Mouse (Mus musculus): ENCODE measurements around the gene A730061H03Rik. TPM values are rescaled to one million over a fixed set of nuclear protein-coding genes. Genes with fewer than 3 reads are reported as not detected.

Gene A730061H03Rik
- 6.9 and 9.1 TPM in 2 replicates for total RNA-seq (2017)

DNA sequence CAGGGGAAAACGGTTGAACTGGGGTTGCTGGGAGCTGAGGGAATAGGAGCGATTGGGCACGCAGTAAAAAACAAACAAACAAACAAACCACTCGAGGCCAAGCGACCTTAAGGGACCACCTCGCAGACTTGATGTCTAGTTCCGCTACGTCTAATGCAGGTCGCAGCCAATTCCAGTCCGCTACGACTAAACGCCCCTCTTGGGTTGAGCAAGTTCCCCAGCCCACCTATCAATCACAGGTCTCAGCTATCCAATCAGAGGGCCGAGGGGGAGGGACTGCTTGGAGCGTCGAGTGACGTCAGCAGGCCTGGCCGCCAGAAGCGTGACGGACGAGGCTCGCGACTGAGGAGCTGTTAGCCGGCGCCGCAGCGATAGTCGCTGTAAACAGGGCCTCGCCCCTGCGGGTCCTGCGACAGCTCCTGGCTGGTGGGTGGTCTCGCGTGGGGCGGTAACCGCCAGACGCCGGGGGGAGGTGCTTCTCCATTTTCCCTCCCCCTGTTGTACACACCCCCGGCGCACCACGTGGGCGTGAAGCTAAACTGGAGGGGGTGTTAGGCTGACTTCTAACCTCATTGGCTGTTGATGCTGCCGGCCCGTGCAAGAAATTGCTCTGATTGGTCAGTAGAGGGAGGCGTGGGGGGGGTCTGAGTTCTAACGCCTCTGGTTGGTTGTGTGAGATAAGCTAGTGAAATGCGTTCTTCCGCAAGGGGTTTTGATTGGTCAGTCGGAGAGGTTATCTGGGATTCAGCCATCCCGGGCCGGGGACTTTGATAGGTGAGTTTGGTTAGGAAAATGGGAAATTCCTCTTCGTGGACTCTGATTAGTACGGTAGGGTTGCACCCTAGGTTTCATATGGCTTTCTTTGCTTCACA is at the start of gene A730061H03Rik:
Gene A730061H03Rik (minus strand): TSS at position 205 of the 872 bp plus-strand sequence.
- peak; percentile 77 for ATAC-seq (ENCODE audit: extremely low read depth, insufficient number of reproducible peaks, low FRiP score, poor library complexity, severe bottlenecking)

DNA sequence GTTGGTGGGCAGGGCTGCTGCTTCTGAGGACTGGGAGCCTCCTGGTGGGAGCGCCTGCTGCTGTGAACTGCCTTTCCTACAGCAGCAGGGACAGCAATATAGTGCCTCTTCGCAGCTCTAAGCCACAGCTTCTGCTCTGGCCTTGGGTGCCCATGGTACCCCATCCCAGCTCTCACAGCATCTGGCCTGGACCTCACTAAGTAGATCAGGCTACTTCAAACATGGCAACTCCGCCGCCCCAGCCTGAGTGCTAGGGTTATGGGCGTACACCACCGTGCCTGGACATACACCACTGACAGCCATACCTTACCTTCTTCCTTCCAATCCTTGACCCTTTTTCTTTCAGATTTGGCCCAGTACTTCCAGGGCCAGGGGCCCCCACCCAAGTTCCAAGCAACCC is 48.1 kb upstream of the A730061H03Rik start:
- ATAC-seq (ENCODE audit: extremely low read depth, insufficient number of reproducible peaks, low FRiP score, poor library complexity, severe bottlenecking) = no peak

DNA sequence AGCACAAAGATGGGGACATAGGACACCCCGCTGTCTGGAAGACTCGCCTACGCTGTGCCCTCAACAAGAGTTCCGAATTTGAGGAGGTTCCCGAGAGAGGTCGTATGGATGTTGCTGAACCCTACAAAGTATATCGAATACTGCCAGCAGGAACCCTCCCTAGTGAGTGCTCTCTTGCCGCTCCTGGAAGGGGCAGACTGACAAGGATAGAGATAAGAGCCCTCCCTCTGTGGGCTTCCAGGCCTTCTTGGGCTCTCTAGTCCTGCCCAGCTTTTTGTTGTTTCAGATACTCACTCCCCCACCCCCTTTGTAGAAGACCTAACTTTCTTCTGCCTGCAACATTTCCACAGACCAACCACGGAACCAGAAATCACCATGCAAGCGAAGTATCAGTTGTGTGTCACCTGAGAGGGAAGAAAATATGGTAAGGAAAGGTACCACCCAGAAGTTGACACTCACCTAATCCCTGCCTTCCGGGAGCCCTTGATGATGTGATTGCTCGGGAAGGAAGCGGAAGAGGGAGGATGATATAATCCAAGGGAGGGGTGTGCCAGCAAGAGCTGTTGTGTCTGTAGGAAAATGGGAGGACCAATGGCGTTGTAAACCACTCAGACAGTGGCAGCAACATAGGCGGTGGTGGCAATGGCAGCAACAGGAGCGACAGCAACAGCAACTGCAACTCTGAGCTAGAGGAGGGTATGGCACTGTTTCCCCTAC is 45.7 kb upstream of the A730061H03Rik start:
- ATAC-seq (ENCODE audit: extremely low read depth, insufficient number of reproducible peaks, low FRiP score, poor library complexity, severe bottlenecking) = no peak

DNA sequence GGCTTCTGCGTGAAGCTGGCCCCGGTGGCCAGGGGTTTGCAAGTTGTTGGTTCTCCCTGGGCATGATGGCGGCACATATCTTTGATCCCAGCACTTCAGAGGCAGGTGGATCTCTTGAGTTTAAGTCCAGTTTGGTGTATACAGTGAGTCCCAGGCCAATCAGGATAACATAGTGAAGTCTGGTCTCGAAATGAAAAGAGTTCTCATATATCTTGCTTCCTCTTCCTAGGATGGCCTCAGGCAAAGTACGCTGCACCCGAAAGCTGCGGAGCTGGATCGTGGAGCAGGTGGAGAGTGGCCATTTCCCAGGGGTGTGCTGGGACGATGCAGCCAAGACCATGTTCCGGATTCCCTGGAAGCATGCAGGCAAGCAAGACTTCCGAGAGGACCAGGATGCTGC is 44.6 kb upstream of the A730061H03Rik start:
- no peak for ATAC-seq (ENCODE audit: extremely low read depth, insufficient number of reproducible peaks, low FRiP score, poor library complexity, severe bottlenecking)

DNA sequence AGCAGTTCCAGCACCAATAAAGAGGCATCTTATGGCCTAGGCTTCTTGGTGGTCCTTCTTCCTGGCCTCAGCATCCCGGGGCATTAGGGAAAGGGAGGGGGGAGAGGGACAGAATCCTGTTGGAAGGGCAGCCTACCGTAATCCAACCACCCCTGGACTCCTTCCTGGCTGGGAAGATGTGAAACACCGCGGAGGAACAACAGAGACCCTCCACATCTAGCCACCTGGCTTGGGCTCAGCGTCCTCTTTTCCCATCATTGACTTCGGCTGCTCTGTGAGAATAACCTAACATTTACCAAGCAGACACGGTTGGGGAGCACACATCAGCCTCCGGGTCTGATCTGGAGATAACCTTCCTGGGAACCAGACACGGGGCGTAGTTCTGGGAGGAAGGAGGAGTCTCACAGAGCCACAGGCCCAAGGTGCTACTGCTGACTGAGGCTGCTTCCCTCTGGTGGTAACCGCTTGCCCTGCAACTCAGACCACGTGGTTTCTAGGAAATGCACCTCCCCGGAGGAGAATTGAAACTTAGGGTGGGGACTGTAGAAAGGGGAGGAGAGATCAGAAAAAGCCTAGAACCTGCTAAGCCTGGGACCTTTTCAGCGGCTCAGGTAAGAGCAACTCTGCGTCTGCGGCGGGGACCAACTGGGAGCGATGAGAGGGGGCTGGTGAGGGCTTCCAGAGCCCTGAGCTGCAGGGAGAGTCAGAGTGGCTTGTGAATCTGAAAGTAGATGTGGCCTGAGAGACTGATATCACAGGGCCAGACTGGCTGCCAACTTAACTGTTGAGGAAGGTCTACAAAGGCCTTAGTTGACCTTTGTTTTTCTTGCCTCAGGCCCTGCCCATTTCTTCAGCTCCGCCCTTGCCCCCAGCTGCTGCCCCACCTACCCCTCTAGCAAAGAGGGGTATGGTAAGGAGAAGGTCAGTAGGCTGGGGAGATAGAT is 43.7 kb upstream of the A730061H03Rik start:
- peak; percentile 90 for ATAC-seq (ENCODE audit: extremely low read depth, insufficient number of reproducible peaks, low FRiP score, poor library complexity, severe bottlenecking)

DNA sequence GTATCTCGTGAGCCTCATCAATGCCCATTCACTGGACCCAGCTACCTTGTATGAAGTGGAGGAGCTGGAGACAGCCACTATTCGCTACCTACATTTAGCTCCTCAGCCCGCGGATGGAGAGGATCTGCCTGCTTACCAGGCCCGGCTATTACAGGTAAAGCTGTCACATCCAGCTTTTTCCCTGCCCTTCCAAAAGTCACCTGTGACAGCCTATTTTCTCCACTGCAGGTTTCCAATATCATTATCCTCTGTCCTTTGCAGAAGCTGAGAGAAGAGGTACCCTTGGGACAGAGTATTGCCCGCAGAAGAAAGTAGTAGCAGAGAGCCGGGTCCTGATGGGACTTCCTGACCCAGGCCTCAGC is 43.0 kb upstream of the A730061H03Rik start, which contains the start of gene Irf9:
Gene Irf9 (plus strand): TSS at position 301 of the 362 bp plus-strand sequence.
- ATAC-seq (ENCODE audit: extremely low read depth, insufficient number of reproducible peaks, low FRiP score, poor library complexity, severe bottlenecking) = no peak

DNA sequence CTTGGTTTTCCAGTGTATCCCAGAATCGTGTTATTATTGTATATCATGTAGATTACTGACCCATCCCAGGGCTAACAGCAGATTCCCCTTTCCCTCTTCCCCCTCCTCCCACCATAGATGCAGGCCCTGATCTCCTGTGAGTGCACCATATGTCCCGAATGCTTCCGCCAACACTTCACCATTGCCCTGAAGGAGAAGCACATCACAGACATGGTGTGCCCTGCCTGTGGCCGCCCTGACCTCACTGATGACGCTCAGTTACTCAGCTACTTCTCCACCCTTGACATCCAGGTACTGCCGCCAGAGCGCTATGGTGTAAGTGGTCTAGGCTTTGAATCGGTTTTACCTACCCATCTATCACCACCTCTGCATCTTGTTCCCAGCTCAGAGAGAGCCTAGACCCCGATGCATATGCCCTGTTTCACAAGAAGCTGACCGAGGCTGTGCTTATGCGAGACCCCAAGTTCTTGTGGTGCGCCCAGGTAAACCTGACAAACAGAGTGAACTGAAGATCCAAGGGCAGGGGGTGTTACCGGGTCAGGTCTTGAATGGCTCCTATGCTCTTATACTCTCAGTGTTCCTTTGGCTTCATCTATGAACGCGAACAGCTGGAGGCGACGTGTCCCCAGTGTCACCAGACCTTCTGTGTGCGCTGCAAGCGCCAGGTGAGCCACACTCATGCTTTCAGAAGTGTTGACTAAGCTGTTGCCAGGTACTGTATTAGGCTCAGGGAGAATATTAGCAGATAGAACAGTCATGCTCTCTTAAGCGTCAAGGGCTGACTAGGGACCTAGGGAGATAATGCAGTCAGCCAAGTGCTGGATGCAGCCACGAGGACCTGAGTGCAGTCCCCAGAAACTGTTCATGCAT is 38.5 kb upstream of the A730061H03Rik start:
- no peak for ATAC-seq (ENCODE audit: extremely low read depth, insufficient number of reproducible peaks, low FRiP score, poor library complexity, severe bottlenecking)

DNA sequence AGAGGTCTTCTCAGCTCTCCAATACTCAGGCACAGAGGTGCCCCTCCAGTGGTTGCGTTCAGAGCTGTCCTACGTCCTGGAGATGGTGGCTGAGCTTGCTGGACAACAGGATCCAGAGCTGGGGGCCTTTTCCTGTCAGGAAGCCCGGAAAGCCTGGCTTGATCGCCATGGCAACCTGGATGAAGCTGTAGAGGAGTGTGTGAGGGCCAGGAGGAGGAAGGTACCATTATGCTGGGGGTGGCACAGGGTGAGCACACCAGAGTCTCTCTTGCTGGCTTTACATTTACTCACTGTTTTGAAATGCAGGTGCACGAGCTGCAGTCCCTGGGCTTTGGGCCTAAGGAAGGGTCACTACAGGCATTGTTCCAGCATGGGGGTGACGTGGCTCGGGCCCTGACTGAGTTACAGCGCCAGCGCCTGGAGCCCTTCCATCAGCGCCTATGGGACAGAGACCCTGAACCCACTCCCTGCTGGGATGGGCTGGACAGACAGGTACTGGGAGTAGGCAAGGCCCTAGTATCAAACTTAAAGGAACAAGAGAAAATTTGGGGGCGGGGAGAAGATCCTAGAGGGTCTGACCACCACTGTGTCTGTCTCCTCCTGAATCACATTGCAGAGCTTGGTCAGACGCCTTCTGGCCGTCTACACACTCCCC is 36.0 kb upstream of the A730061H03Rik start:
- no peak for ATAC-seq (ENCODE audit: extremely low read depth, insufficient number of reproducible peaks, low FRiP score, poor library complexity, severe bottlenecking)

DNA sequence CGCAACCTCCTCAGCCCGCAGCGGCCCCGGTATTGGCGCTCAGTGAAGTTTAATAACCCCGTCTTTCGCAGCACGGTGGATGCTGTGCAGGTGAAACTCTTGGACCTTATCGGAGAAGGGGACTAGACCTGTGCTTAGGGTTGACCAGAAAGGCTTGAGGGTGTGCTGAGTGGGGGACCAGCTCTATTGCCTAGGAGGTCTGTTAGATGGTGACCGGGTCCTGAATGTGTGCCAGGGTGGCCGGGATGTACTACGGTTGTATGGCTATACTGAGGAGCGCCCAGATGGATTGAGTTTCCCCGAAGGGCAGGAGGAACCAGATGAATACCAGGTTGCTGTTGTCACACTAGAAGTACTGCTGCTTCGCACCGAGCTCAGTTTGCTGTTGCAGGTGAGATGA is 32.0 kb upstream of the A730061H03Rik start:
- no peak for ATAC-seq (ENCODE audit: extremely low read depth, insufficient number of reproducible peaks, low FRiP score, poor library complexity, severe bottlenecking)

DNA sequence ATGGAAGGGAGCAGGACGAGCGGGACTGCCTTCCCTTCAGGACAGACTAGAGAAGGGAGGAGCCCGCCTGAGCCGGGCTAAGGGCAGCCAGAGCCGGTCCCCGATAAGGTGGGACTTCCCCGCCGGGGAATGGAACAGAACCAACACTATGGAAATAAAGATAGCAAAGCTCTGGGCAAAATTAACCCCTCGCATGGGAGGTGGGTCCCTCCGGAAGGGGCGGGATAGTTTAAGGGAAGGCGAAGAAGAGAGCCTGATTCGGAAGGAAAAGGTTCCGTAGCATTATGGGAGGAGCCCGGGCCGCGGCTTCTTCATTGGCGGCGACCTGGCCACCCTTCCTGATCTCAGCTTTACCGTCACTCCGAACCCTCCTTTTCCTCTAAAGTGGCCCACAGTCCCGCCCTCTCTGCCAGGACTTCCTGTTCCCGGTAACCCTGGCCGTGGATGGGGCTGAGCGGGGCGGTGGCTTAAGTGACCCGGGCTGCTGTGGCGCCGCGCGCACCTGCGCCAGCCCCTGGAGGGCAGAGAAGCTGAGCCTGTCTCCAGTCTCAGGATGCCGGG is 31.2 kb upstream of the A730061H03Rik start, which contains the start of gene Rnf31:
Gene Rnf31 (plus strand): TSS at position 378 of the 561 bp plus-strand sequence.
- ATAC-seq (ENCODE audit: extremely low read depth, insufficient number of reproducible peaks, low FRiP score, poor library complexity, severe bottlenecking) = peak; percentile 73

DNA sequence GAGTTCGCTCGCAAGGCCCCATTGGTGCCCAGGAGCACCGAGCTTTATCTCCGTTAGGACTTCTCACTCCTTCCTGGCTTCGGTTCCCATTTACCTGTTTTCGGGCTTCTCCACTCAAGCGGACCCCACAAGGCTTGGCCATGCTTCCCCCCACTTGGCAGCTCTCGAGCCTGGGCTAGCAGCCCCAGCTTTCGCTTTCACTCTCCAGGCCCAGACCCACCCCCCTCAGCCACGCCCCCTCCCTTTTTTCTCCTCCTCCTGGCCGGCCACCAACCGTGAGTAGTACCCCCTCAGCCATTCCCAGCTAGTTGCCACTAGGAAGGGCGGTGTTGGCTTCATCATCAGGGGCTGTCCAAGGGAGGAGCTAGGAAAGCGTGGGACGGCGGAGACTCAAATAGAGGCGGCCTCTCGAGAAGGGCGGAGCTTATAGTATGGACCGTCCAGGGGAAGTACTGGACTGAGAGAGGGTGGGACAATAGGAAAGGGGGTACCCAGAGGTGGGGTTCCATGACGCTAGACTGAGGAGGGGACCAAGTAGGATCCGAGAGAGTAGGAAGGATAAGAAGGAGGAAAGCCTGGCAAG is 30.6 kb upstream of the A730061H03Rik start, which contains the start of gene Psme2:
Gene Psme2 (minus strand): TSS at position 366 of the 583 bp plus-strand sequence.
- ATAC-seq (ENCODE audit: extremely low read depth, insufficient number of reproducible peaks, low FRiP score, poor library complexity, severe bottlenecking) = peak; percentile 86

DNA sequence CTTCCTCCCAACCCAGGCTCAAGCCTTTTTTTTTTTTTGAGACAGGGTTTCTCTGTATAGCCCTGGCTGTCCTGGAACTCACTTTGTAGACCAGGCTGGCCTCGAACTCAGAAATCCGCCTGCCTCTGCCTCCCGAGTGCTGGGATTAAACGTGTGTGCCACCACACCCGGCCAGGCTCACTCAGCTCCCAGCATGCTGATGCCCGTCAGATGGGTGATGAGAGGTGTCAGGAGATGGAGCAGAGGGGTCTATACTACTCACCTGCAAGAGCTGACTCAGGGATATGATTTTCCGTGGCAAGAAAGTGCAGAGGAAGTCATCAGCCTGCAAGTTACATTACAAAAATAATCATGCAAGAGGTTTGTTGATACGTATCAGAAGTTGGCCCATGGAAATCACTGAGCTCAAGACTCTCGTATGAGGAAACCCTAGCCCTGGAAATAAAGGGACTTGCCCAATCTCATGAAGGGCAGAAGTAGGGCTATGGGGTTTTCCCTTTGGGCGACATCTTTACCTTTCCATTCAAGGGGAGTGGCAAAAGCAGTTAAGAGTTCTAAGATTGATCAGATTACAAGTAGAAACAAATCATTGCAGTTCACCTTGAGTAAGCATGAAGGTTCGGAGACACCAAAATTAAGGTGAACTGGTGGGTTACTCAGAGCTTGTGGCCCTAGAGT is 29.7 kb upstream of the A730061H03Rik start:
- no peak for ATAC-seq (ENCODE audit: extremely low read depth, insufficient number of reproducible peaks, low FRiP score, poor library complexity, severe bottlenecking)

DNA sequence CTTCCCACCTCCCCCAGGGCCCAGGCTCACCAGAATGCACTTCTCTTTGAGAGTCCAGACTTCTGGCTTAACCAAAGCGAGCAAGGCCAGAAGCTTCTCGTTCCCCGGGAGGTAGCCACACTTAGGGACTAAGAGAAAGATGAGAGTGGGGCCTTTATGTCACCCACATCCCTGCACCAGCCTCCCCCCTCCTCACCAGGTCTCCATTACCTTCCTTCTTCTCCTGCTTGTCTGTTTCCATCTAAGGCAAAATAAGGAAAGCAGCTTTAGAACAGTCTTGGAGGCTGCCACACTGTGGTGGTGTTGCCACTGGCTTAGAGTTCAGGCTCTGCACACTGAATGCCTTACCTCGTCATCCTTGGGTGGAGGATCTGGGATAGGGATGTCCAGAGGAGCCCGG is 29.1 kb upstream of the A730061H03Rik start:
- no peak for ATAC-seq (ENCODE audit: extremely low read depth, insufficient number of reproducible peaks, low FRiP score, poor library complexity, severe bottlenecking)

DNA sequence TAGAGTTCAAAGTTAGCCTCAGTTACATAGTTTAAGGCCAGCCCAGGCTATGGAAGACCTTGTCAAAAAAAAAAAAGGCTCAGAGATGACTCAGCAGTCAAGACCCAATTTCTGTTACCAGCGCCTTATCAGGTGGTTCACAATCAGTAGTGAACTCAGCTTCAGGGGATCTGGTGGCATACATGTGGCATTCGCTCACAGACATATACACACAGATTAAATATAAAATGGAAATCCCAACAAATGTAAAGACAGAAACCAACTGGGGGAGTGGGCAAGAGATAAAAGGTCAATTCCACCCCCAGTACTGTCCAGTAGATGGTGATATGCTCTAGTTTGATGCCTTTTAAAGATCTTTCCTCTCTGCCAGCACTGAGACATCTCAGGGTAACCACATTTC is 25.9 kb upstream of the A730061H03Rik start:
- no peak for ATAC-seq (ENCODE audit: extremely low read depth, insufficient number of reproducible peaks, low FRiP score, poor library complexity, severe bottlenecking)

DNA sequence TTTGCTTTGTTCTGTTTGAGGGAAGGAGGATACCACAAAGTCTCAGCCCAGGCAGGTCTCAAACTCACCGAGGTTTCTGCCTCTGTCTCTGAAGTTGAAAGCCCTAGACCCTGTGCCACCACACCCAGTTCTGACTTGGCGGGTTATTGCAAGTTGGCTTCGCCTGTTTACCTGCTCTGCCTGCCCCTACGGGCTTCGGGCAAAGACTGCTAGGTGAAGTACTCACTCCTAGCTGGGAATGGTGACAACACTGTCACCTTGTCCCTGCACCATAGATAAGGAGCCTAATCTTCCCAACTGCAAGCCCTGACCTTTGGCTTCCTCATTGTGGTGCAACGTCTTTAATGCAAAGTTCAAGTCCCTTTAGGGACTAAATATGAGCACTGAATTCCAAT is 25.4 kb upstream of the A730061H03Rik start:
- ATAC-seq (ENCODE audit: extremely low read depth, insufficient number of reproducible peaks, low FRiP score, poor library complexity, severe bottlenecking) = no peak

Data from neutrophil, adult 5-6 weeks (primary cell).